Mouse (Mus musculus) ES-Bruce4 (cell line): ENCODE measurements at regions not wholly inside any gene's neighbourhood (a gene's known extent, or its start where the extent isn't known, plus 50 kb on each side); places are given as distances from the start of the nearest gene placed in this dataset.

ENCODE experiments used
- CTCF ChIP-seq: IDR thresholded peaks from one replicate; pipeline ENCODE4 v1.8.1; 2011; ENCODE audit warnings: low read depth, low read length
- EP300 ChIP-seq: IDR thresholded peaks from 2 replicates; pipeline ENCODE4 v1.6.1; 2011; ENCODE audit warnings: low read depth, low read length; ENCODE audit not compliant: insufficient read depth
- POLR2A ChIP-seq: IDR thresholded peaks from one replicate; pipeline ENCODE4 v1.8.1; 2011; ENCODE audit warnings: low read length; ENCODE audit not compliant: insufficient read depth

GRCm38 (mm10) chr10:117540112-117540594 lies 89.1 kb upstream of the Cpm start:
- TF ChIP-seq CTCF (no peak), EP300 (no peak), POLR2A (no peak)
